Mouse (Mus musculus): ENCODE measurements around the gene Hes7. TPM values are rescaled to one million over a fixed set of nuclear protein-coding genes. Genes with fewer than 3 reads are reported as not detected.
A peak's percentile ranks its signal among the peaks of the same experiment; 100 is the strongest.

Hes7 gene
- total RNA-seq (2012; rRNA removed) (0.08 TPM in 1 of 2 replicates, not detected in the other), polyA plus RNA-seq (2012; ENCODE audit: insufficient read depth in 1 of 2, insufficient read length in 2 of 2, low read depth in 1 of 2, low replicate concordance in 2 of 2, missing spikeins in 1 of 2) (1 to 10 TPM in 1 of 2 experiments, not detected in 1; 1.4 TPM)

- Histone ChIP-seq H3K27me3 (ENCODE audit: control insufficient read depth in 1 of 2, insufficient read depth in 2 of 2, low read length in 2 of 2) (no peaks in the 10 kb centered on the region), H3K27ac (ENCODE audit: control insufficient read depth, low read depth, low read length) (no peak within 1 kb of the TSS), H3K9me3 (replicated peaks; ENCODE audit: insufficient read depth, low read length) (no peaks in the 10 kb centered on the region), H3K4me3 (ENCODE audit: control insufficient read depth in 1 of 2, insufficient read depth in 1 of 2, low read depth in 2 of 2, low read length in 2 of 2) (peak within 1 kb of the TSS; percentile 20 to 88), H3K4me1 (ENCODE audit: control insufficient read depth in 1 of 2, insufficient read depth in 2 of 2, low read length in 2 of 2) (peaks cover 0 to 14% of the 10 kb centered on the region in 2 experiments; a peak in 2 of 4 replicates), H3K36me3 (ENCODE audit: control insufficient read depth in 1 of 2, insufficient read depth in 2 of 2, low read length in 2 of 2) (peaks cover 0 to 9% of the 10 kb centered on the region in 2 experiments; a peak in 2 of 4 replicates), H3K9ac (ENCODE audit: control insufficient read depth, low read depth, low read length, poor library complexity, severe bottlenecking) (peak within 1 kb of the TSS; percentile 60), H3K79me2 (ENCODE audit: control insufficient read depth, insufficient read depth, low read length, poor library complexity) (no peaks in the 10 kb centered on the region; the same call in 1 of the 2 replicates)
- peak; percentile 77 for DNase-seq (ENCODE audit: low read depth, low spot score)
- no peak for TF ChIP-seq GABPA (IDR thresholded peaks at IDR 0.05; ENCODE audit: low read depth, low read length)
- TF ChIP-seq ETS1 (IDR thresholded peaks at IDR 0.05; ENCODE audit: low read depth, low read length): 0 out of 2 replicates have a peak, but pooled peaks have one; percentile 18
- no peak for TF ChIP-seq ZC3H11A (IDR thresholded peaks at IDR 0.05; ENCODE audit: low read depth, low read length)
- no peak for TF ChIP-seq MAFK (IDR thresholded peaks at IDR 0.05; ENCODE audit: borderline replicate concordance, low read depth, low read length)
- TF ChIP-seq NELFE (IDR thresholded peaks at IDR 0.05; ENCODE audit: low read depth, low read length): no peak
- peak; percentile 26; the same call in 1 of the 2 replicates for TF ChIP-seq TBP (IDR thresholded peaks at IDR 0.05; ENCODE audit: low read depth, low read length)
- TF ChIP-seq CHD1 (IDR thresholded peaks at IDR 0.05; ENCODE audit: low read depth, low read length): no peak
- no peak for TF ChIP-seq RAD21 (IDR thresholded peaks at IDR 0.05; ENCODE audit: low read depth, low read length)
- no peak for TF ChIP-seq TAL1 (IDR thresholded peaks at IDR 0.05; ENCODE audit: low read length)
- no peak for TF ChIP-seq POLR2A (IDR thresholded peaks at IDR 0.05; ENCODE audit: control insufficient read depth in 1 of 2, insufficient read depth in 1 of 2, low read depth in 1 of 2, low read length in 2 of 2, poor library complexity in 1 of 2)
- no peak for TF ChIP-seq NRF1 (IDR thresholded peaks at IDR 0.05; ENCODE audit: insufficient read depth, low read depth, low read length, poor library complexity, severe bottlenecking)
- no peak for TF ChIP-seq RCOR1 (IDR thresholded peaks at IDR 0.05; ENCODE audit: low read depth, low read length)
- TF ChIP-seq POLR2AphosphoS5 (IDR thresholded peaks at IDR 0.05; ENCODE audit: borderline replicate concordance, low read depth, low read length): no peak
- TF ChIP-seq MAX (IDR thresholded peaks at IDR 0.05; ENCODE audit: low read length): no peak
- TF ChIP-seq ZMIZ1 (IDR thresholded peaks at IDR 0.05; ENCODE audit: low read depth, low read length): no peak
- no peak for TF ChIP-seq MYC (IDR thresholded peaks at IDR 0.05; ENCODE audit: low read depth, low read length)
- TF ChIP-seq KAT2A (conservative IDR thresholded peaks at IDR 0.05; ENCODE audit: low read depth, low read length): no peak
- TF ChIP-seq E2F4 (IDR thresholded peaks at IDR 0.05; ENCODE audit: borderline replicate concordance, low read depth, low read length): no peak
- TF ChIP-seq CHD2 (IDR thresholded peaks at IDR 0.05; ENCODE audit: low read length): no peak
- TF ChIP-seq BHLHE40 (IDR thresholded peaks at IDR 0.05; ENCODE audit: borderline replicate concordance, low read depth, low read length): no peak
- no peak for TF ChIP-seq TCF12 (IDR thresholded peaks at IDR 0.05; ENCODE audit: low read depth, low read length)
- TF ChIP-seq CTCF (IDR thresholded peaks at IDR 0.05 in 2 of 3, conservative IDR thresholded peaks at IDR 0.05 in 1 of 3; ENCODE audit: control insufficient read depth in 1 of 3, insufficient read depth in 1 of 3, low read depth in 2 of 3, low read length in 3 of 3, poor library complexity in 1 of 3, severe bottlenecking in 1 of 3): no peak
- TF ChIP-seq JUND (IDR thresholded peaks at IDR 0.05; ENCODE audit: low read depth, low read length): no peak
- no peak for TF ChIP-seq USF1 (IDR thresholded peaks at IDR 0.05; ENCODE audit: low read depth, low read length)
- TF ChIP-seq MXI1 (IDR thresholded peaks at IDR 0.05; ENCODE audit: low read depth, low read length): peak; percentile 39; the same call in 1 of the 2 replicates
- no peak for TF ChIP-seq POLR2AphosphoS2 (IDR thresholded peaks at IDR 0.05; ENCODE audit: low read length)
- peak; percentile 13; the same call in 1 of the 2 replicates for TF ChIP-seq ELF1 (IDR thresholded peaks at IDR 0.05; ENCODE audit: low read depth, low read length)
- no peak for TF ChIP-seq USF2 (IDR thresholded peaks at IDR 0.05; ENCODE audit: borderline replicate concordance in 1 of 2, insufficient read depth in 1 of 2, low read depth in 1 of 2, low read length in 2 of 2)
- peak; percentile 72; the same call in 1 of the 2 replicates for TF ChIP-seq MAZ (IDR thresholded peaks at IDR 0.05; ENCODE audit: low read depth, low read length)
- no peak for TF ChIP-seq MYB (IDR thresholded peaks at IDR 0.05; ENCODE audit: low read depth, low read length)
- no peak for TF ChIP-seq EP300 (IDR thresholded peaks at IDR 0.05; ENCODE audit: low read depth in 1 of 2, low read length in 2 of 2)
- no peak for TF ChIP-seq ZNF384 (IDR thresholded peaks at IDR 0.05; ENCODE audit: low read depth, low read length)
- no peak for TF ChIP-seq SMC3 (IDR thresholded peaks at IDR 0.05; ENCODE audit: low read depth, low read length)
- TF ChIP-seq UBTF (IDR thresholded peaks at IDR 0.05; ENCODE audit: borderline replicate concordance, insufficient read depth, low read depth, low read length): no peak
- no peak for TF ChIP-seq HCFC1 (IDR thresholded peaks at IDR 0.05; ENCODE audit: low read depth, low read length)
- TF ChIP-seq ZKSCAN1 (IDR thresholded peaks at IDR 0.05; ENCODE audit: low read depth, low read length): no peak
Measured at GRCm38 (mm10) chr11:69120221-69121000, at the start of gene Hes7. Hes7 (plus strand) TSS chr11:69120404.
